Mouse (Mus musculus) ovary, postnatal 14 days (tissue): ENCODE results near the gene Olfr824.
"Not testable (repeated sequence)": the region's sequence is repeated elsewhere in the genome, so short reads cannot be mapped to it uniquely, and the experiment has no call there.

Experiments used
- DNase-seq: peaks from one replicate; pipeline ENCODE4 v3.0.0; 2022; ENCODE audit warnings: low spot score

The Olfr824 gene

GRCm38 (mm10) chr10:130129900-130130299, at the start of gene Olfr824:
TSS of gene Olfr824 (minus strand) at chr10:130130000.
- DNase-seq, result not testable (repeated sequence)

- no peak for DNase-seq
Measured at GRCm38 (mm10) chr10:130166666-130167065, 36.9 kb upstream of the Olfr824 start, which contains the start of gene Olfr825. TSS of gene Olfr825 (minus strand) at chr10:130166766.

GRCm38 (mm10) chr10:130165196-130165595, 35.4 kb upstream of the Olfr824 start:
- no peak for DNase-seq

GRCm38 (mm10) chr10:130144121-130144520, 14.3 kb upstream of the Olfr824 start:
- DNase-seq, result no peak

GRCm38 (mm10) chr10:130142481-130142880, 12.7 kb upstream of the Olfr824 start:
- not testable (repeated sequence) for DNase-seq

GRCm38 (mm10) chr10:130134811-130135210, 5.0 kb upstream of the Olfr824 start:
- no peak for DNase-seq

GRCm38 (mm10) chr10:130116045-130116444, 13.8 kb downstream of the Olfr824 start:
- DNase-seq, result not testable (repeated sequence)

- not testable (repeated sequence) for DNase-seq
Measured at GRCm38 (mm10) chr10:130115283-130115682, 14.5 kb downstream of the Olfr824 start, which contains the start of gene Olfr823. TSS of gene Olfr823 (minus strand) at chr10:130115383.

GRCm38 (mm10) chr10:130096104-130096503, 33.7 kb downstream of the Olfr824 start:
- no peak for DNase-seq

GRCm38 (mm10) chr10:130092838-130093440, 36.9 kb downstream of the Olfr824 start:
- DNase-seq, result peak; percentile 35
